Mouse (Mus musculus): ENCODE data around the gene Wdr78. TPM values are rescaled to one million over a fixed set of nuclear protein-coding genes. Genes with fewer than 3 reads are reported as not detected.

The Wdr78 gene
- polyA plus RNA-seq, 1 experiment: 0.47 TPM

- TF ChIP-seq POLR2A (IDR thresholded peaks at IDR 0.05; ENCODE audit: insufficient read length, low read depth) (no peak), CEBPB (IDR thresholded peaks at IDR 0.05; ENCODE audit: insufficient read depth, poor library complexity, severe bottlenecking) (no peak), TCF12 (IDR thresholded peaks at IDR 0.05; ENCODE audit: insufficient read depth, poor library complexity, severe bottlenecking) (no peak), REST (IDR thresholded peaks at IDR 0.05; ENCODE audit: insufficient read depth, insufficient read length) (no peak), MAX (IDR thresholded peaks at IDR 0.05; ENCODE audit: low read depth) (no peak), MYOD1 (IDR thresholded peaks at IDR 0.05; ENCODE audit: control insufficient read depth in 1 of 3, insufficient read length in 2 of 3, low read depth in 2 of 3) (no peak), SRF (IDR thresholded peaks at IDR 0.05; ENCODE audit: control insufficient read depth, insufficient read length, low read depth) (no peak), E2F4 (IDR thresholded peaks at IDR 0.05; ENCODE audit: insufficient read depth) (no peak), TCF3 (IDR thresholded peaks at IDR 0.05; ENCODE audit: insufficient read length, low read depth) (no peak), POLR2AphosphoS2 (IDR thresholded peaks at IDR 0.05; ENCODE audit: insufficient read length, low read depth) (no peak), MYOG (IDR thresholded peaks at IDR 0.05; ENCODE audit: control insufficient read depth in 1 of 3, insufficient read depth in 1 of 3, insufficient read length in 2 of 3, low read depth in 2 of 3) (no peak), USF1 (IDR thresholded peaks at IDR 0.05; ENCODE audit: low read depth) (no peak)
- H3ac ChIP-seq (ENCODE audit: control insufficient read depth, insufficient read length): no peak overlapping the region
- no peak overlapping the region for H3K4me2 ChIP-seq (ENCODE audit: low read depth)
- no peaks in the 10 kb centered on the region for H3K36me3 ChIP-seq (ENCODE audit: control insufficient read depth, insufficient read depth)
- no peaks in the 10 kb centered on the region for H3K27me3 ChIP-seq (ENCODE audit: control insufficient read depth, insufficient read depth, insufficient read length)
- no peak overlapping the region for H3K4me3 ChIP-seq
- H3K79me2 ChIP-seq (ENCODE audit: control insufficient read depth, insufficient read depth): no peaks in the 10 kb centered on the region
Observed at GRCm38 (mm10) chr4:103048046-103048445, 66.3 kb downstream of the Wdr78 start.

- Histone ChIP-seq H3ac (ENCODE audit: control insufficient read depth, insufficient read length) (no peak overlapping the region), H3K4me2 (ENCODE audit: low read depth) (no peak overlapping the region), H3K79me2 (ENCODE audit: control insufficient read depth, insufficient read depth) (no peaks in the 10 kb centered on the region), H3K36me3 (ENCODE audit: control insufficient read depth, insufficient read depth) (no peaks in the 10 kb centered on the region), H3K27me3 (ENCODE audit: control insufficient read depth, insufficient read depth, insufficient read length) (no peaks in the 10 kb centered on the region), H3K4me3 (no peak overlapping the region)
- TF ChIP-seq MAX (IDR thresholded peaks at IDR 0.05; ENCODE audit: low read depth) (no peak), SRF (IDR thresholded peaks at IDR 0.05; ENCODE audit: control insufficient read depth, insufficient read length, low read depth) (no peak), POLR2A (IDR thresholded peaks at IDR 0.05; ENCODE audit: insufficient read length, low read depth) (no peak)
Observed at GRCm38 (mm10) chr4:103042997-103043396, 71.4 kb downstream of the Wdr78 start.

GRCm38 (mm10) chr4:103039838-103040191, 74.5 kb downstream of the Wdr78 start:
- TF ChIP-seq TCF12 (IDR thresholded peaks at IDR 0.05; ENCODE audit: insufficient read depth, poor library complexity, severe bottlenecking) (no peak), MYOD1 (IDR thresholded peaks at IDR 0.05; ENCODE audit: control insufficient read depth in 1 of 3, insufficient read length in 2 of 3, low read depth in 2 of 3) (no peak), MAX (IDR thresholded peaks at IDR 0.05; ENCODE audit: low read depth) (no peak), REST (IDR thresholded peaks at IDR 0.05; ENCODE audit: insufficient read depth, insufficient read length) (no peak), SRF (IDR thresholded peaks at IDR 0.05; ENCODE audit: control insufficient read depth, insufficient read length, low read depth) (no peak), CEBPB (IDR thresholded peaks at IDR 0.05; ENCODE audit: insufficient read depth, poor library complexity, severe bottlenecking) (no peak), E2F4 (IDR thresholded peaks at IDR 0.05; ENCODE audit: insufficient read depth) (no peak), TCF3 (IDR thresholded peaks at IDR 0.05; ENCODE audit: insufficient read length, low read depth) (no peak), POLR2AphosphoS2 (IDR thresholded peaks at IDR 0.05; ENCODE audit: insufficient read length, low read depth) (no peak), POLR2A (IDR thresholded peaks at IDR 0.05; ENCODE audit: insufficient read length, low read depth) (no peak), MYOG (IDR thresholded peaks at IDR 0.05; ENCODE audit: control insufficient read depth in 1 of 3, insufficient read depth in 1 of 3, insufficient read length in 2 of 3, low read depth in 2 of 3) (no peak), USF1 (IDR thresholded peaks at IDR 0.05; ENCODE audit: low read depth) (no peak)
- no peaks in the 10 kb centered on the region for H3K79me2 ChIP-seq (ENCODE audit: control insufficient read depth, insufficient read depth)
- no peak overlapping the region for H3K4me2 ChIP-seq (ENCODE audit: low read depth)
- H3ac ChIP-seq (ENCODE audit: control insufficient read depth, insufficient read length): no peak overlapping the region
- no peaks in the 10 kb centered on the region for H3K27me3 ChIP-seq (ENCODE audit: control insufficient read depth, insufficient read depth, insufficient read length)
- H3K36me3 ChIP-seq (ENCODE audit: control insufficient read depth, insufficient read depth): no peaks in the 10 kb centered on the region
- no peak overlapping the region for H3K4me3 ChIP-seq

- no peaks in the 10 kb centered on the region for H3K79me2 ChIP-seq (ENCODE audit: control insufficient read depth, insufficient read depth)
- H3K27me3 ChIP-seq (ENCODE audit: control insufficient read depth, insufficient read depth, insufficient read length): no peaks in the 10 kb centered on the region
- H3K4me3 ChIP-seq: no peak overlapping the region
- TF ChIP-seq TCF3 (IDR thresholded peaks at IDR 0.05; ENCODE audit: insufficient read length, low read depth) (no peak), MYOG (IDR thresholded peaks at IDR 0.05; ENCODE audit: control insufficient read depth in 1 of 3, insufficient read depth in 1 of 3, insufficient read length in 2 of 3, low read depth in 2 of 3) (no peak), USF1 (IDR thresholded peaks at IDR 0.05; ENCODE audit: low read depth) (no peak), CEBPB (IDR thresholded peaks at IDR 0.05; ENCODE audit: insufficient read depth, poor library complexity, severe bottlenecking) (no peak), SRF (IDR thresholded peaks at IDR 0.05; ENCODE audit: control insufficient read depth, insufficient read length, low read depth) (no peak), POLR2A (IDR thresholded peaks at IDR 0.05; ENCODE audit: insufficient read length, low read depth) (no peak), MAX (IDR thresholded peaks at IDR 0.05; ENCODE audit: low read depth) (no peak), E2F4 (IDR thresholded peaks at IDR 0.05; ENCODE audit: insufficient read depth) (no peak), TCF12 (IDR thresholded peaks at IDR 0.05; ENCODE audit: insufficient read depth, poor library complexity, severe bottlenecking) (no peak), REST (IDR thresholded peaks at IDR 0.05; ENCODE audit: insufficient read depth, insufficient read length) (no peak), POLR2AphosphoS2 (IDR thresholded peaks at IDR 0.05; ENCODE audit: insufficient read length, low read depth) (no peak), MYOD1 (IDR thresholded peaks at IDR 0.05; ENCODE audit: control insufficient read depth in 1 of 3, insufficient read length in 2 of 3, low read depth in 2 of 3) (no peak)
- H3ac ChIP-seq (ENCODE audit: control insufficient read depth, insufficient read length): no peak overlapping the region
- no peak overlapping the region for H3K4me2 ChIP-seq (ENCODE audit: low read depth)
- no peaks in the 10 kb centered on the region for H3K36me3 ChIP-seq (ENCODE audit: control insufficient read depth, insufficient read depth)
Observed at GRCm38 (mm10) chr4:103039103-103039837, 75.1 kb downstream of the Wdr78 start.
